Mouse (Mus musculus) ovary, postnatal 14 days (tissue): ENCODE results near the gene Trappc6b.

Experiments used
- DNase-seq: peaks from one replicate; pipeline ENCODE4 v3.0.0; 2022; ENCODE audit warnings: low spot score

Gene Trappc6b

DNA sequence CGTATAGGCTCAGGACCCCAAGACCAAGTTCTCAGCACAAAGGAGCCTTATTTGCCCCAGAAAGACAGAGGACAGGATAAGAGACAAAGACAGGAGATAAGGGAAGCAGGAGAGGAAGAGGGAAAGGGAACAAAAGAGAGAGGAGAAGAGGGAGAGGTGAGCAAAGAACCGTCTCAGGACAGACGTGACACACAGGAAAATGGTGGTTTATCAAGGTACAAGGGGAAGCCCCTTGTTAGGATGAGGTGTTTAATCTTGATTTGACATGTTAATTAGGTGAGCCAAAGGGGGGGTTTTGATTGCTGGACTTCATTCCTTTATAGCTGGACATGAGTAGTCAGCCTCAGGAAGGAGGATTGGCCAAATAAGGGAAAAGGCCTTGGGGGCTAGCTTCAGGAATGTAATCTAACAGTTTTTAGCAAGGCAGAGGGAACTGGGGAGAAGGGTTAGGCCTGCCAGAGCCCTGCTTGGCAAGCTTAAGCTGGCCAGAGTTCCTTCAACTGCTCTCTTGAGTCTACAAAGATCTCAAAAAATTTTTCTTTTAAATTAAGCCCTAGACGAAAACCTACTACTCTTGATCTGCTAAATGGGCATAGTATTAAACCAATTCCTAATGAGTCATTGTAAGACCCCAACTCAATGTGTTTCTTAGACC lies 5.9 kb downstream of the Trappc6b start:
- DNase-seq = no peak

DNA sequence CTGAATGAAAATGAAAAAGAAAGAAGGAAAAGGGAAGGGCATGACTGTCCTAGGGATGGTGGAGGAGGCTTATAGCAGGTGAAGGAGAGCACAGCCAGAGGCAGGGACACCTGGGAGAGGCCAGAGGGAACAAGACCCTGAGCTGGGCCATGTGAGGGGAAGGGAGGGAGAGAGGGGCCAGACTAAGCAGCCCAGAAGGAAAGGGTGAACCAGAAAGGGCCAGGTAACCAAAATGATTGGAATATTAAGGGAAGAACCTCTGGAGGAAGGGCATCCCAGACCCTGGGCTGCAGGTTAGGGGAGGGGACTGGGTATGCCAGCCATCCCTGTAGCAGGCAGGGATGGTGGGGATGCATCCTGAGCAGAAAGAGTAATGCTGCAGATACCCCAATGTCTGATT lies 7.3 kb downstream of the Trappc6b start:
- no peak for DNase-seq

GRCm38 (mm10) chr12:59053166-59053565 lies 8.1 kb downstream of the Trappc6b start:
- DNase-seq = no peak

DNA sequence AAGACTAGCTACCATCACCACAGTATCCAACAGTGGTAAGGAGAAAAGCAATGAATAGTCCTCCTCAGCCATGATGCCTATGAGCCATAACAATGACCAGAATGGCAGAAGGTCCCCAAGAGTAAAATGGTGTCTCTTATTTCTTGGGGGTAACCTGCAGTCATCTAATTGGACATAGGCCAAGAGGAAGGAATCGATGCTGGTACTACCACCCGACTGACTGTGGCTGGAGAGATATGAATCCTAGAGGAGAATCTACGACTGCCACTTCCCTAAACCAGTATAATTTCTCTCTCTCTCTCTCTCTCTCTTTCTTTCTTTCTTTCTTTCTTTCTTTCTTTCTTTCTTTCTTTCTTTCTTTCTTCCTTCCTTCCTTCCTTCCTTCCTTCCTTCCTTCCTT lies 8.8 kb downstream of the Trappc6b start:
- no peak for DNase-seq

DNA sequence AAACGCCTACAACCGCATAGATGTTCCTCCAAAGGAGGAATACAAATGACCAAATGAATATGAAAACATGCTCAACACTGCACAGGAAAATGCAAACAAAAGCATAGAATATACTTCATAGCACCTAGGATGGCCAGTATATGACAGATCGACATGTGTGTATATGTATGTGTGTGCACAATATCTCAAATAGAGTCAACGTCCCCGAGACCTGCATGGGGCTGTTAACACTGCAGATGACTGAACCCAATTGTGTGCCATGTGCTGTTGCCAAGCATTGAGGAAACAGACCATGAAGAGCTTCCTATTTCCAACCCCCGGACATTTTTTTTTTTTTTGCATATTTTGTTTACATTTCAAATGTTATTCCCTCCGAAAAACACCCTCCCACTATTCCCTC lies 20.4 kb downstream of the Trappc6b start:
- no peak for DNase-seq

DNA sequence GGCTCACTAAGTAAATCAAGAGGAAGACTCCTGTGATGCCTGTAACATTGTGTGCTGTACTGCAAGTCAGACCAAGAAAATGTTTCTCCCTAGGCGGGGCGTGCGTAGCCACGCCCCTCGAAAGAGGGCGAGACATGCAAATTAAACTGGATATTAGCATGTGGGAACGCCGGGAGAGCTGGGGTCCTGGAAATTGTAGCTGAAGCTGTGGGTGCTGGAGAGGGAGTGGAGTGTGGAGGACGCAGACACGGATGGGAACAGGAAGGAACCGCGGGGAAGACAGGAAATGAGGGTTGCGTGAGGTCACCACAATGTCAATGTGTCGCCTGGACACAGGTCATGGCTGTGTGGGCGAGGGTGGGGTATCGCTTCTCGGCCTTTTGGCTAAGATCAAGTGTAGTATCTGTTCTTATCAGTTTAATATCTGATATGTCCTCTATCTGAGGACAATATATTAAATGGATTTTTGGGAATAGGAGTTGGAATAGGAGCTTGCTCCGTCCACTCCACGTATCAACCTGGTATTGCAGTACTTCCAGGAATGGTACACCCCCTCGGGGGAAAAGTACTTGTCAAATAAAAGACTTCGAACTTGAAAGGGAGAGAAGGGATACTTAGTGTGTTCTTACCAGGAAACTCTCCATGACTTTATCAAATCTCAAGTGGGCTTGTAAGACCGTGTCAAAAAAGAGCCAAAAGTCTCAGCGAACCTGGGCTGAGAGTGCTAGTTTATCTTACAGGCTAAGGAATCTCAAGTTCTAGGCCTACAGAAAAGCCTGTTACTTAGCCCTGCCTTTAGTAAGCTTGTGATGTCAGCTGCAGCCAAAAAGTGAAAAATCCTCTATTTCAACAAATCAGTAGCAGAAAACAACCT lies 21.1 kb downstream of the Trappc6b start:
- peak; percentile 20 for DNase-seq

GRCm38 (mm10) chr12:59039162-59039970 lies 21.9 kb downstream of the Trappc6b start:
- no peak for DNase-seq

- DNase-seq = no peak
Observed at GRCm38 (mm10) chr12:59032101-59032500, 29.2 kb downstream of the Trappc6b start.

GRCm38 (mm10) chr12:59021306-59021705 lies 40.0 kb downstream of the Trappc6b start:
- DNase-seq = no peak

DNA sequence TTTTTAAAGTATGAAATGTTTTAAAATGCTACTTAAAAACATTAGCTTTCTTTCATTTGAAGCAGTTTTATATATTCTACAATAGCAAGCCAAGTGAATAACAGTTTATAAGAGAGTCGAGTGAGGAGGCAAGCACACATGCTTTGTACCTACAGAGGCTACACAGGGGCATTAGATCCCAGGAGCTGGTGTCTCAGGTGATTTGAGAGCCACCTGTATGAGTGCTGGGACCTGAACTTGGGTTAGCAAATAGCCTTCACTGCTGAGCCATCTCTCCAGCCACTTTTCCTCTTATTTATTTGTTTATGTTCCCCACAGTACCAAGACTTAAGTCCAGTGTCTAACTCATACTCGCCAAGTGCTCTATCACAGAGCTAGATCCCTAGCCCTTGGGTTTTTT lies 41.4 kb downstream of the Trappc6b start:
- DNase-seq = no peak

DNA sequence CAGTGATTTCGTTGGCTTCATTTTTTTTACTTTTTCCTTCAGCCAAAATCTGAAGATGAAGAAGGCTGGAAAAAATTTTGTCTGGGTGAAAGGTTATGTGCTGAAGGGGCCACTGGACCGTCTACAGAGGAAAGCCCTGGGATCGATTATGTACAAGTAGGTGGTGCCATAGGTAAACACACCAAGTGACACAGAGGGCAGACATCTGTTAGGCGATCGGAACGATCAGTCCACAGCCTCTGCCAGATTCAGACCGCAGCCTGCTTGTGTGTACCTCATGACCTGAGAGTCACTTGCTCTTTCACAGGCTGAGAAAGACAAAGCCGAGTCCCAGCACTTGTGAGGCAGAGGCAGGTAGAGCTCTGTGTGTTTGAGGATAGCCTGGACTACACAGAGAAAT lies 43.3 kb downstream of the Trappc6b start:
- no peak for DNase-seq

- peak; percentile 82 for DNase-seq
Observed at GRCm38 (mm10) chr12:59013234-59013633, 48.0 kb downstream of the Trappc6b start, which contains the start of gene Gemin2. Gene Gemin2 (plus strand): TSS chr12:59013393.

GRCm38 (mm10) chr12:59012710-59013091 lies 48.6 kb downstream of the Trappc6b start:
- DNase-seq = no peak

DNA sequence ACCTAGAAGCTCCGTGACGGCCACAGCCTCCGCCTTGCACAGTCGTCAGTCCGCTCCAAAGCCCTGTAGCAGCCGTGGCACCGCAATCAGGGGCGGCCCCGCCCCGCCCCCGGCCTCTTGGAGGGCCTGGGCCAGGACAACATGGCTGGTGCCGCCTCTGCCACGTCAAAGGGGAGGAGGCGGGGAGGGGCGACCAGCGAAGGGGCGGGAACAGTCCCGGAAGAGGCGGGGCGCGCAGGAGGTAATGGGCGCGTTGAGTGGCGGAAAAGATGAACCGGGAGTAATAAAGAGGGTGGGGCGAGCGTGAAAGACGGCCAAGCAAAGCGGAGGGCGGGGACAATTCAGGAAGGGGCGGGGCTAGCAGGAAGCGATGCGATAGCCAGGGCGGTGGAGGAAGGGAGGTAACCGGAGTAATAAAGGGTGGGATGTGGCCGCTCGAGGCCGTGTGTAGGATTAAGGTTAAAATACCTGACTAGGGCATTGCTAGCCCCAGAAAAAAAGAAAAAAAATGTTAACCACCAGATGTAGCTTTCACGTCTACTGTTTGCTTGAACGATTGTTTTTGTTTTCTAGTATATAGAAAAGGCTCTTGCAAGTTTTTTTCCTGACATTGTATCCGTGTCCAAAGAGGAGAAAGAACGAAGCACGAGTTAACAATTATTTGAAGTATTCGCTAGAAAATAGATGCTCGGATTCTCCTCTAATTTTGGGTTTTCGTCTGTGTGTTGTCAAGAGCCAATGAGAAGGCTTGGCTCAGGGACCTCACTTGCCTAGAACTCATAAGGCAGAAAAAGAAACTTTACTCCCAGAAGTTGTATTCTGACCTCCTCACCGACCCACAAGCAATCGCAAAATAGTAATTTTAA lies 49.2 kb downstream of the Trappc6b start, which contains the start of gene Sec23a:
TSS of gene Sec23a (minus strand) at position 174 of the 866 bp plus-strand sequence.
- peak; percentile 98 for DNase-seq

DNA sequence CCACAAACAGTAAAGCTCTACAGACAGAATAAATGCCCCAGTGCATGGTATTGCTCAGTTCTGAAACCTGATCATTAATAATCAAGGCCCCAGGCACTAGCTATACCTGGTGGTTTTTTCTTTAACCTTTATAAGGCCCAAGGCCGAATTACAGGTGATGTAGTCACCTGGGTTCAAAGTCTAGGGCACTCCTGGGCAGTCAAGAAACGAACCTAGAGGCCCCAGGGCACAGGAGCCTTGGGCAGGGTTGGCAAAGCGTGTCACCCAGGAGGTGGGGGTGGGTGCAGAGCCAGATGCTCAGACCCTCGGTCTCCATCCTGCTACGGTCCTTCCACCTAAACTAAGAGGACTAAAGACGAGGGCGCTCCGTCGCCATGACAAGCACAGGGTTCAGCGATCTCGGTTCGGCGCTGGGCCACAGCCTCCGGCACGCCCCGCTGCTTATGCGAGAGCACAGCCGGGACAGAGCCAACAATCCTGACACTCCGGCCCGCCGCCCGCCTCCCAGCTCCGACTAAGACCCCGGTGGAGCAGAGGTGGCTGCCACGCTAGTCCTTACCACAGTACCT lies 49.9 kb downstream of the Trappc6b start:
- DNase-seq = no peak

DNA sequence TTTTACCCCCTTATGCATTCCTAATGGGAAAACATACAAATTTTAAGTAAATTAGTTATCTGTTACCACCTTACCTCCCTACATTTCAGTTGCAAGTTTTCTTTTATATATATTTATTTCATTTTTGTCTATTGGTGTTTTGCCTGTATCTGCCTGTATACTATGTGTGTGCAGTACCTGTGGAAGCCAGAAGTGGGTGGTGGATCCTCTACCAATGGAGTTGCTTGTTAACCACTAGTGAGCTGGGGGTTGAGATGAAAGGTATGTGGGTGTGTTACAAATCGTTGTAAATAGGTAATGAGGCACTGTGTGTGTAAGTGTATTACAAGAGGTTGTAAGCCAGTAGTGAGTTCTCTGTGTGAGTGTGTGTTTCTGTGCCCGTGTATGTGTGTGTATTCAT lies 50.8 kb downstream of the Trappc6b start:
- DNase-seq = no peak
